Mouse (Mus musculus): Measurements from ENCODE around the gene Pla2g5.

- TF ChIP-seq EP300 (IDR thresholded peaks at IDR 0.05; ENCODE audit: low read depth): no peak
- TF ChIP-seq CTCF (IDR thresholded peaks at IDR 0.05; ENCODE audit: low read depth): no peak
Measured at GRCm38 (mm10) chr4:138800134-138800744, 63.0 kb downstream of the Pla2g5 start.

All from liver, postnatal 0 days (tissue).